Mouse (Mus musculus) C2C12 (cell line): ENCODE measurements around the gene Fam107b. TPM values are rescaled to one million over a fixed set of nuclear protein-coding genes. Genes with fewer than 3 reads are reported as not detected.

ENCODE experiments used
- H3K27me3 ChIP-seq: one replicate; pipeline ENCODE4 v1.6.1; 2011; ENCODE audit not compliant: control insufficient read depth, insufficient read depth, insufficient read length
- H3K36me3 ChIP-seq: one replicate; pipeline ENCODE4 v1.6.1; 2011; ENCODE audit not compliant: control insufficient read depth, insufficient read depth
- H3K4me3 ChIP-seq: one replicate; pipeline ENCODE4 v1.5.1; 2011; ENCODE audit warnings: mild to moderate bottlenecking, control low read depth; ENCODE audit not compliant: poor library complexity, insufficient read depth, severe bottlenecking
- H3K79me2 ChIP-seq: one replicate; pipeline ENCODE4 v1.6.1; 2011; ENCODE audit not compliant: control insufficient read depth, insufficient read depth
- H3K79me3 ChIP-seq: one replicate; pipeline ENCODE4 v1.6.1; 2011; ENCODE audit warnings: low read depth, control low read depth
- H3ac ChIP-seq: one replicate; pipeline ENCODE3; 2011; ENCODE audit warnings: low read depth; ENCODE audit not compliant: control insufficient read depth, insufficient read length
- CEBPB ChIP-seq: IDR thresholded peaks from one replicate; pipeline ENCODE4 v1.6.1; 2011; ENCODE audit warnings: low read depth, mild to moderate bottlenecking, control low read depth, moderate library complexity
- CTCF ChIP-seq: IDR thresholded peaks from one replicate; pipeline ENCODE4 v1.5.1; 2011; ENCODE audit not compliant: control insufficient read depth, insufficient read depth, insufficient read length
- FOSL1 ChIP-seq: IDR thresholded peaks from one replicate; pipeline ENCODE4 v1.8.0; 2011; ENCODE audit warnings: mild to moderate bottlenecking, low read length; ENCODE audit not compliant: poor library complexity, insufficient read depth, severe bottlenecking
- MAX ChIP-seq: IDR thresholded peaks from one replicate; pipeline ENCODE4 v1.6.1; 2011; ENCODE audit warnings: mild to moderate bottlenecking, control low read depth
- MYOD1 ChIP-seq: IDR thresholded peaks from one replicate; pipeline ENCODE4 v1.6.1; 2011; ENCODE audit warnings: low read depth; ENCODE audit not compliant: control insufficient read depth, insufficient read length
- MYOG ChIP-seq: IDR thresholded peaks from one replicate; pipeline ENCODE4 v1.6.1; 2011; ENCODE audit not compliant: control insufficient read depth, insufficient read length; ENCODE audit errors: extremely low read depth
- USF1 ChIP-seq: IDR thresholded peaks from one replicate; pipeline ENCODE4 v1.6.1; 2011; ENCODE audit warnings: low read depth, mild to moderate bottlenecking, control low read depth, moderate library complexity
- polyA plus RNA-seq: library from polyadenylated mRNA; unstranded; fragments of >200 nt; fragmentation: generic; extraction: Trizol; gene quantifications from one replicate; pipeline ENCODE4 v1.2.1, GENCODE M21; 2012; ENCODE audit warnings: missing spikeins

Fam107b gene
- polyA plus RNA-seq, 1 experiment, result 16.6 TPM

- Histone ChIP-seq H3ac (no peak overlapping the region), H3K79me2 (peaks cover 50% of the 10 kb centered on the region), H3K27me3 (no peaks in the 10 kb centered on the region), H3K36me3 (peaks cover 6% of the 10 kb centered on the region), H3K79me3 (peaks cover 2% of the 10 kb centered on the region), H3K4me3 (no peak overlapping the region)
- TF ChIP-seq CTCF (peak; percentile 61), FOSL1 (no peak), MYOD1 (no peak)
These were observed 199.0 kb downstream of the Fam107b start for GRCm38 (mm10) chr2:3769260-3769659.

DNA sequence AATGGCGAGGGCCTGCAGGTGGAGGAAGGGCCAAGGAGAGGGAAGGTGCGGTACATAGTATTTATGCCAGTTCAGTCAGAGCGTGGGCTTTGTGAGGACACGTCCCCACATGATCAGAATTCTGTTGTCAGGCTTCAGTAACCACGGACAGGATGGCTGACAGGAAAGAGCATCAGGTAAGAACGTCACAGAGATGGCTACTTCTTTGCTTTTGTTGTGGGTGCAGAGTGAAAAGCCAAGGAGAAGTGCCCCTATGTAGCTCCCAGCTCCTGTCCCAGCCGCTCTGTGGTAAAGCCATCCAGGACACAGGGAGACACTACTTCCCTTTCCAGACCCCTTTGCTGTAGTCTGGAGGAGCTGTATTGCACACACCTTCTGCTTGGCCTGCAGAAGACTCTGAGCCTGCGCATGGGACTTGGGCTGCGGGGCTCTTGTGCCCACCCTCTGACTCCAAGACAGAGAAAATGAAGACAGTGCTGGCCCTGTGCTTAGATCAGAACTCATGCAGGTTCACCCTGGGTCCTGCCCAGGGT, 199.6 kb downstream of the Fam107b start:
- Histone ChIP-seq H3ac (no peak overlapping the region), H3K4me3 (no peak overlapping the region), H3K79me3 (peaks cover 2% of the 10 kb centered on the region), H3K36me3 (peaks cover 11% of the 10 kb centered on the region), H3K79me2 (peaks cover 44% of the 10 kb centered on the region), H3K27me3 (no peaks in the 10 kb centered on the region)
- no peak for TF ChIP-seq CEBPB
- no peak for TF ChIP-seq MYOG
- no peak for TF ChIP-seq USF1
- no peak for TF ChIP-seq CTCF
- no peak for TF ChIP-seq FOSL1
- no peak for TF ChIP-seq MAX
- no peak for TF ChIP-seq MYOD1

DNA sequence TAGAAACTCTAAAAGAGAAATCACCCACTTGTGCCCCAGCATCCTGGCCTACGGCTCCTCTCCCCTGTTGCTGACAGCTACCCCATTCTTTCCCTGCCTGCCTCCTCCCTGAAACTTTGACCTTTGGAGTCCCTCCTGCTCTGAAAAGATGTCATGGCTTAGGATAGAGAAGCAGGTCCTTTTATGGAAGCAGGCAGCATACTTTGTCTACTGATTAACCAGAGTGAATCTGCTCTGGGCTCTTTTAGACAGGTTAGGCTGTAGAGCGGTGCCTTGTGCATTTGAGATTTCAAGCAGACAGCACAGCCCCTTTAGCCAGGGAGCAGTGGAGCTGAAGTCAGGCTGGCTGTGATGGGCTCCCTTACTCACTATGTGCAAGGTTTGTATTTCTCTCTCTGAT, 200.1 kb downstream of the Fam107b start:
- no peaks in the 10 kb centered on the region for H3K27me3 ChIP-seq
- no peak overlapping the region for H3K4me3 ChIP-seq
- peaks cover 2% of the 10 kb centered on the region for H3K79me3 ChIP-seq
- TF ChIP-seq MAX (no peak), FOSL1 (no peak), MYOG (no peak), MYOD1 (no peak), CTCF (no peak), CEBPB (no peak), USF1 (no peak)
- H3K36me3 ChIP-seq, result peaks cover 16% of the 10 kb centered on the region
- H3K79me2 ChIP-seq, result peaks cover 39% of the 10 kb centered on the region
- no peak overlapping the region for H3ac ChIP-seq

- Histone ChIP-seq H3K79me2 (peaks cover 30% of the 10 kb centered on the region), H3K4me3 (no peak overlapping the region), H3ac (no peak overlapping the region), H3K36me3 (peaks cover 16% of the 10 kb centered on the region), H3K27me3 (no peaks in the 10 kb centered on the region), H3K79me3 (peaks cover 2% of the 10 kb centered on the region)
- TF ChIP-seq MAX (no peak), MYOG (no peak), MYOD1 (no peak), CTCF (no peak), FOSL1 (no peak), CEBPB (no peak), USF1 (no peak)
These were observed 201.2 kb downstream of the Fam107b start for GRCm38 (mm10) chr2:3771483-3771882.

DNA sequence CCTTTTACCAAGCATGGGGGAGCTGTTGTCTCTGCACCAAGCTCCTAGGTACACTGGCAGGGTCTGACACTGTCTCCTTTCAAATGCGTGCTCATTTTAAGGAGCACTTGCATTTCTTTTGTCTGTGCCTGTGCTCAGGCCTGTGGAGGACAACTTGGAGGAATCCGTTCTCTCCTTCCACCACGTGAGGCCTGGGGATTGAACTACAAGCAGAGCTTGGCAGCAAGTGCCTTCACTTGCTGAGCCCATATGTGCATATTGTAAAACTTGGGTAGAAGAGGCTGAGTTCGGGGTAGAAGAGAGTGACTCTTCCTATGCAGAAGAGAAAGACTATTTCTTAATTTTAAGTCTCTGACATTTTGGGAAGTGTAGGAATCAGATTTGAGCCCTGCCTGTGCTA, 202.8 kb downstream of the Fam107b start:
- H3K27me3 ChIP-seq, result no peaks in the 10 kb centered on the region
- H3K36me3 ChIP-seq, result peaks cover 16% of the 10 kb centered on the region
- H3K79me3 ChIP-seq, result peaks cover 2% of the 10 kb centered on the region
- H3K4me3 ChIP-seq, result no peak overlapping the region
- no peak for TF ChIP-seq MAX
- no peak for TF ChIP-seq MYOG
- no peak for TF ChIP-seq USF1
- no peak for TF ChIP-seq MYOD1
- no peak for TF ChIP-seq FOSL1
- no peak for TF ChIP-seq CEBPB
- TF ChIP-seq CTCF, result no peak
- H3K79me2 ChIP-seq, result peaks cover 26% of the 10 kb centered on the region
- H3ac ChIP-seq, result no peak overlapping the region

DNA sequence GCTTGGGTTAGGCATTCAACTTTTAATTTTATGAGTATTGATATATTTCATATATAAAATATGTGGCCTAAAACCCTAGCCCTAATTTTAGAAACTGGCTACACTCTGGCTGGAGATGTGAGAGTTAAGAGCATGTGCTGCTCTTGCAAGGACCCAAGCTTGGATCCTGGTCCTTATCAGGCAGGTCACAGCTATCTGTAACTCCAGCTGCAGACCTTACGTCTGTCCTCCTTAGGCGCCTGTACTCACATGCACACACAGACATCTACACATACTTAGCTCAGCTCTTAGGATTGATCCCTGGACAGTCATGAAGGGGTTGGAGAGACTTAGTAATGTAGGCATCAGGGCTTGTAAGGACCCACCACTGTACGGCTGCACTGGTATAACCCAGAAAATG, 205.3 kb downstream of the Fam107b start:
- Histone ChIP-seq H3K27me3 (no peaks in the 10 kb centered on the region), H3K4me3 (no peak overlapping the region), H3K79me3 (no peaks in the 10 kb centered on the region), H3K79me2 (peaks cover 12% of the 10 kb centered on the region), H3K36me3 (peaks cover 34% of the 10 kb centered on the region), H3ac (no peak overlapping the region)
- TF ChIP-seq CEBPB, result no peak
- TF ChIP-seq MYOD1, result no peak
- TF ChIP-seq USF1, result no peak
- no peak for TF ChIP-seq FOSL1
- TF ChIP-seq MAX, result no peak
- no peak for TF ChIP-seq CTCF
- TF ChIP-seq MYOG, result no peak
